In genomic region chr6:17696321-17696734, GRCm38 (mm10) we compare ENCODE assay signal across 8 mouse cellular contexts. TPM values are rescaled to one million over a fixed set of nuclear protein-coding genes. Genes with fewer than 3 reads are reported as not detected.
A peak's percentile ranks its signal among the peaks of the same experiment; 100 is the strongest.
DNase-seq lines count a peak whose midpoint lies in the region; ATAC-seq and TF ChIP-seq lines count a peak whose summit lies in the region.

No protein-coding gene starts in this region.

- H3K27ac ChIP-seq in kidney, adult 2 months (ENCODE audit: insufficient read depth, low read depth, low read length), result no peak overlapping the region
- H3K27ac ChIP-seq in kidney, embryonic 16.5 days (ENCODE audit: low read length), result no peak overlapping the region
- H3K27ac ChIP-seq in bone marrow macrophage, adult 2 months (ENCODE audit: insufficient read depth, low read depth, low read length), result no peak overlapping the region
- no peak overlapping the region for H3K27ac ChIP-seq in forebrain, embryonic 13.5 days
- no peak overlapping the region for H3K27ac ChIP-seq in midbrain, embryonic 16.5 days (ENCODE audit: low read length)

- 61% methylated on average over 5 of the region's 5 CpGs for WGBS in kidney, adult 2 months
- WGBS in kidney, embryonic 16.5 days, result 52% methylated on average over 5 of the region's 5 CpGs
- WGBS in forebrain, embryonic 13.5 days, result 53% methylated on average over 5 of the region's 5 CpGs
- 41% methylated on average over 5 of the region's 5 CpGs for WGBS in midbrain, embryonic 16.5 days

- H3K27me3 ChIP-seq in kidney, adult 2 months (replicated peaks; ENCODE audit: control insufficient read depth, insufficient read depth, low read length), result no peaks in the 10 kb centered on the region
- no peaks in the 10 kb centered on the region for H3K27me3 ChIP-seq in kidney, embryonic 16.5 days (ENCODE audit: insufficient read depth, low read length)
- H3K27me3 ChIP-seq in forebrain, embryonic 13.5 days, result no peaks in the 10 kb centered on the region
- no peaks in the 10 kb centered on the region; the same call in 1 of the 2 replicates for H3K27me3 ChIP-seq in midbrain, embryonic 16.5 days (ENCODE audit: control insufficient read depth, insufficient read depth, low read depth, low read length)

- no peaks in the 10 kb centered on the region; the same call in 1 of the 2 replicates for H3K4me1 ChIP-seq in kidney, adult 2 months (ENCODE audit: control insufficient read depth, insufficient read depth, low read length)
- peaks cover 14% of the 10 kb centered on the region; the same call in 1 of the 2 replicates for H3K4me1 ChIP-seq in kidney, embryonic 16.5 days (ENCODE audit: insufficient read depth, low read length)
- H3K4me1 ChIP-seq in bone marrow macrophage, adult 2 months (ENCODE audit: control insufficient read depth, insufficient read depth, low read length), result peaks cover 7% of the 10 kb centered on the region
- H3K4me1 ChIP-seq in forebrain, embryonic 13.5 days, result peaks cover 26% of the 10 kb centered on the region
- H3K4me1 ChIP-seq in midbrain, embryonic 16.5 days (ENCODE audit: control insufficient read depth, insufficient read depth, low read length), result peaks cover 6% of the 10 kb centered on the region; the same call in 1 of the 2 replicates

- intact Hi-C loops in left cerebral cortex, postnatal 4 days (cut with DNase I), result no loop called here

- no peak for TF ChIP-seq POLR2A in kidney, adult 2 months (IDR thresholded peaks at IDR 0.05; ENCODE audit: low read depth, low read length)
- TF ChIP-seq POLR2A in bone marrow macrophage, adult 2 months (IDR thresholded peaks at IDR 0.05; ENCODE audit: borderline replicate concordance, low read depth, low read length), result no peak

- peak; percentile 69 for TF ChIP-seq CTCF in kidney, adult 2 months (conservative IDR thresholded peaks at IDR 0.05; ENCODE audit: insufficient read depth, insufficient read length, low read depth, low read length)
- TF ChIP-seq CTCF in bone marrow macrophage, adult 2 months (IDR thresholded peaks at IDR 0.05; ENCODE audit: low read depth, low read length), result peak; percentile 37; the same call in 1 of the 2 replicates

- no peak overlapping the region for H3K4me3 ChIP-seq in kidney, adult 2 months (ENCODE audit: insufficient read depth, low read depth, low read length)
- H3K4me3 ChIP-seq in kidney, embryonic 16.5 days (ENCODE audit: low read length), result no peak overlapping the region
- H3K4me3 ChIP-seq in bone marrow macrophage, adult 2 months (ENCODE audit: insufficient read depth, low read length), result no peak overlapping the region
- no peak overlapping the region for H3K4me3 ChIP-seq in forebrain, embryonic 13.5 days
- H3K4me3 ChIP-seq in midbrain, embryonic 16.5 days (ENCODE audit: low read depth, low read length), result no peak overlapping the region

- no peaks in the 10 kb centered on the region for H3K36me3 ChIP-seq in kidney, adult 2 months (ENCODE audit: control insufficient read depth, insufficient read depth, low read length)
- peaks cover 4% of the 10 kb centered on the region; the same call in 1 of the 2 replicates for H3K36me3 ChIP-seq in kidney, embryonic 16.5 days (ENCODE audit: insufficient read depth, low read length)
- H3K36me3 ChIP-seq in forebrain, embryonic 13.5 days (ENCODE audit: poor library complexity, severe bottlenecking), result 0 out of 2 replicates have a peak, but pooled peaks cover 5% of the 10 kb centered on the region
- no peaks in the 10 kb centered on the region for H3K36me3 ChIP-seq in midbrain, embryonic 16.5 days (ENCODE audit: control insufficient read depth, insufficient read depth, low read length)

- DNase-seq in kidney, adult 2 months, result peak; percentile 64
- peak; percentile 60 for DNase-seq in left cerebral cortex, postnatal 4 days
- peak; percentile 76 for DNase-seq in telencephalon, adult 2 months (ENCODE audit: low read depth, low spot score)

- no peak for ATAC-seq in kidney, embryonic 16.5 days (ENCODE audit: low FRiP score, low TSS enrichment)
- no peak for ATAC-seq in forebrain, embryonic 13.5 days
- peak; percentile 29 to 48; a peak in 2 of 4 replicates for ATAC-seq in hematopoietic stem cell, adult 5-6 weeks (replicated peaks in 1 of 2; ENCODE audit: insufficient read depth in 1 of 2, low FRiP score in 2 of 2, low TSS enrichment in 1 of 2, low read depth in 1 of 2, poor library complexity in 2 of 2, severe bottlenecking in 2 of 2)
- no peak for ATAC-seq in midbrain, embryonic 16.5 days

- no peak overlapping the region for H3K4me2 ChIP-seq in kidney, embryonic 16.5 days (replicated peaks; ENCODE audit: low read depth, low read length)
- H3K4me2 ChIP-seq in forebrain, embryonic 13.5 days, result peak overlapping the region; percentile 34
- H3K4me2 ChIP-seq in midbrain, embryonic 16.5 days (ENCODE audit: low read length), result 0 out of 2 replicates have a peak overlapping the region, but pooled peaks have one; percentile 2

- no peaks in the 10 kb centered on the region for H3K9me3 ChIP-seq in kidney, embryonic 16.5 days (ENCODE audit: low read length)
- no peaks in the 10 kb centered on the region for H3K9me3 ChIP-seq in forebrain, embryonic 13.5 days (replicated peaks)
- no peaks in the 10 kb centered on the region for H3K9me3 ChIP-seq in midbrain, embryonic 16.5 days (replicated peaks; ENCODE audit: control insufficient read depth, low read length, poor library complexity, severe bottlenecking)

- no peak overlapping the region for H3K9ac ChIP-seq in kidney, embryonic 16.5 days (replicated peaks; ENCODE audit: low read length)
- no peak overlapping the region for H3K9ac ChIP-seq in forebrain, embryonic 13.5 days
- no peak overlapping the region for H3K9ac ChIP-seq in midbrain, embryonic 16.5 days (ENCODE audit: low read depth, low read length)

RNA-seq across cellular contexts. Expression of gene St7, which starts 3.6 kb away (rescaled TPM):
- polyA plus RNA-seq in kidney, adult 2 months (2012; rRNA removed), result 14.3 and 17.0 TPM in 2 replicates
- 19.8 and 20.6 TPM in 2 replicates for polyA plus RNA-seq in kidney, embryonic 16.5 days (2015; fragmentation: Nextera tagmentation; extraction: Ambion mirVana)
- 5.3 and 7.5 TPM in 2 replicates for polyA plus RNA-seq in bone marrow macrophage, adult 2 months (2012; ENCODE audit: insufficient read depth, insufficient read length, missing spikeins)
- polyA plus RNA-seq in forebrain, embryonic 13.5 days (2015; fragmentation: Nextera tagmentation; extraction: Ambion mirVana), result 49.5 and 52.4 TPM in 2 replicates
- total RNA-seq in hematopoietic stem cell, adult 5-6 weeks (2017), result 42.1 and 50.5 TPM in 2 replicates
- 10 to 100 TPM; 58.9 to 68.2 TPM for total RNA-seq in left cerebral cortex, postnatal 4 days (2021)
- polyA plus RNA-seq in midbrain, embryonic 16.5 days (2015; fragmentation: Nextera tagmentation; extraction: Ambion mirVana), result 51.5 and 69.7 TPM in 2 replicates

Comparison
In these comparisons a context has a peak if more than half of its experiments do, and no peak if none do; other contexts are left out.
1. ATAC-seq: peak in hematopoietic stem cell, adult 5-6 weeks (2 of 2); none in kidney, embryonic 16.5 days (single experiment), forebrain, embryonic 13.5 days (single experiment) and midbrain, embryonic 16.5 days (single experiment).
2. Peak in every context shown above with its lines, with median percentiles within 50 percentile points of each other: DNase-seq.